Mouse (Mus musculus): ENCODE data around the gene Abcc4. TPM values are rescaled to one million over a fixed set of nuclear protein-coding genes. Genes with fewer than 3 reads are reported as not detected.

Abcc4 gene
- polyA plus RNA-seq, 1 experiment from 2014 or later = 2.0 TPM

DNA sequence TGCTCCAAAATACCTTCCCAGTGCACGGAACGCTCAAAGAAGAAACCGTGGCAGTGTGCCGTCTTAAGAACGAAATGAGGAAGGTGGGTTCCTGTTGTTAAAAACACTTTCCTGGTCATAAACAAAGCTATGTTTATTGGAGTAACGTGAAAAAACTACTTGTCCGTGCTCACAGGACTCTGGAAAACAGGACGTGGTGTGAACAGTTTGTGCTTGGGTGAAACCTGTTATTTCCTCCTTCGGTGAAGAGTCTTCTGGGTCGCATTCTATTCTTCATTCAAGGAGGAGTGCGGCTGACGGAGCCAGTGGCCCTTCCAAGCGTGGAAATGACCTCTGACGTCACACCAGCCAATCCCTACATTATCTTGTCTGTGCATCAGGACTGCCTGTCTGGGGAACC lies 198.2 kb downstream of the Abcc4 start:
- H3K27me3 ChIP-seq (ENCODE audit: control insufficient read depth, insufficient read depth, low read length) = no peaks in the 10 kb centered on the region
- H3K4me2 ChIP-seq (ENCODE audit: low read depth, low read length) = no peak overlapping the region
- H3K9me3 ChIP-seq (ENCODE audit: control insufficient read depth, low read length) = no peaks in the 10 kb centered on the region
- H3K27ac ChIP-seq (ENCODE audit: low read depth, low read length) = no peak overlapping the region
- 87% methylated on average over 14 of the region's 14 CpGs for WGBS
- H3K4me3 ChIP-seq (ENCODE audit: low read depth, low read length) = no peak overlapping the region
- H3K36me3 ChIP-seq (ENCODE audit: control insufficient read depth, insufficient read depth, low read length) = no peaks in the 10 kb centered on the region
- no peaks in the 10 kb centered on the region; the same call in 1 of the 2 replicates for H3K4me1 ChIP-seq (ENCODE audit: control insufficient read depth, insufficient read depth, low read length)
- H3K9ac ChIP-seq (replicated peaks; ENCODE audit: low read depth, low read length) = no peak overlapping the region
- no peak for ATAC-seq (ENCODE audit: low read depth)

DNA sequence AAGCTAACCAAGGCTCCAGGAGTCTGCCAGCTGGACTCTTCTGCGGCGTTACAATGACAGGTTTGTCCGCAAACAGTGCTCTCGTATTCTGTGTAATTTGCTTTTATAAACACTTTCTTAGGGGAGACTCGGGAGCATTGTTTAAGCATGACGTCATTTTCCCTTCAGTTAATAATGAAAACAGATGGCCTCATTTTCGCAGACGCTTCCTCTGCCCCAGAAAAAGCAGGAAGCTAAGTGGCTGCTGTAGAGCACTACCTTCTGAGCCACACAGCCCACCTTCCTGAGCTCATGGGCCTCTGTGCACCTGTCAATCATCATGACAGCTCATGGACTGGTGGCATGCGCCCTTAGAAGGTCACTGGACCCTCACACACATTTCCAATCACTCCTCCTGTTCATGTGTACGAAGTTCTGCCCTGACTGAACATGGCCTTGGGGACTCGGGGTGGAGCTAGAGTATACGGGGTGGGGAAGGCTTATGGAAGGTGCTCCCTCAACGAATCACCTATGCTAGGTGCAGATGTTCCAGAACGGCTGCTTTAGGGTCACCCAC lies 199.3 kb downstream of the Abcc4 start:
- Histone ChIP-seq H3K27ac (ENCODE audit: low read depth, low read length) (no peak overlapping the region), H3K4me1 (ENCODE audit: control insufficient read depth, insufficient read depth, low read length) (no peaks in the 10 kb centered on the region; the same call in 1 of the 2 replicates), H3K27me3 (ENCODE audit: control insufficient read depth, insufficient read depth, low read length) (no peaks in the 10 kb centered on the region), H3K4me2 (ENCODE audit: low read depth, low read length) (no peak overlapping the region), H3K4me3 (ENCODE audit: low read depth, low read length) (no peak overlapping the region), H3K36me3 (ENCODE audit: control insufficient read depth, insufficient read depth, low read length) (no peaks in the 10 kb centered on the region), H3K9ac (replicated peaks; ENCODE audit: low read depth, low read length) (no peak overlapping the region), H3K9me3 (ENCODE audit: control insufficient read depth, low read length) (no peaks in the 10 kb centered on the region)
- WGBS = 43% methylated on average over 14 of the region's 14 CpGs
- peak; percentile 75; the same call in 1 of the 2 replicates for ATAC-seq (ENCODE audit: low read depth)

DNA sequence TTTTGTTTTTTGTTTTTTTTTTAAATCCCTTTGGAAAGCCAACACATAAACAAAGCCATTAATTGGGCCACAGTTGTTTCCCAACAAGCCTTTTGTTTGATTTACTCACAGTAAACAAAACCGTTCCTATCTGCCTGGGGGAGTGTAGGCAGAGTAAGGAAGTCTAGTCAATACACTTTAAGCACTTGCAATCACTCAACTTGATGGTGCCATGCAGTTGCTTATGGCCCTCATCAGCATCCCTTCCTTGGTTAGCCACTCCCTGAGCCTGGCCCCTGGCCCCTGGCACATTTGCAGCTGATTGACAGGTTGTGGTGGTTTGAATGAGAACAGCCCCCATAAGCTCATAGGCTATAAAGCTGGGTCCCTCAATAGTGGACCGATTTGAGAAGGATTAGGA lies 209.3 kb downstream of the Abcc4 start:
- 50% methylated on average over 2 of the region's 2 CpGs for WGBS
- H3K27me3 ChIP-seq (ENCODE audit: control insufficient read depth, insufficient read depth, low read length) = no peaks in the 10 kb centered on the region
- no peak for ATAC-seq (ENCODE audit: low read depth)
- no peak overlapping the region for H3K4me2 ChIP-seq (ENCODE audit: low read depth, low read length)
- no peak overlapping the region for H3K27ac ChIP-seq (ENCODE audit: low read depth, low read length)
- H3K9ac ChIP-seq (replicated peaks; ENCODE audit: low read depth, low read length) = no peak overlapping the region
- H3K4me3 ChIP-seq (ENCODE audit: low read depth, low read length) = no peak overlapping the region
- H3K36me3 ChIP-seq (ENCODE audit: control insufficient read depth, insufficient read depth, low read length) = no peaks in the 10 kb centered on the region
- no peaks in the 10 kb centered on the region for H3K4me1 ChIP-seq (ENCODE audit: control insufficient read depth, insufficient read depth, low read length)
- H3K9me3 ChIP-seq (ENCODE audit: control insufficient read depth, low read length) = no peaks in the 10 kb centered on the region

DNA sequence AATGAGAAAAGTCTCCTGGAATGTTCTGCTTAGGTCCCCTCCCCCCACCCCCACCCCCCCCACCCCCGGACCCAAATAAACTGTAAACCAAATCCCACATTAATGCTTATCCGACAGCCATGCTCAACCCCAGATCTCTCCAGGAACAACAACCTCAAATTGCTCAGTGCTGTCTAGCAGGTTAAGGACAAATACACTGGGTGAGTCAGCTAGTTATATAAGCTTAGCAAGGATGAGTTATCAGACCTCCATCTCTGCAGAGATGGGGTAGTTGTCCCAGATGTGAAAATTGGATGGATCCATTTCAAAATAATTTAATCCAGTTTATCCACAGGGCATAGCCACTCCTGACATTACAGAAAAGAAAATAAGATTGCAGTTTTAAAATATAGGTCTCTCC lies 210.6 kb downstream of the Abcc4 start:
- no peak for ATAC-seq (ENCODE audit: low read depth)
- H3K27ac ChIP-seq (ENCODE audit: low read depth, low read length) = no peak overlapping the region
- H3K36me3 ChIP-seq (ENCODE audit: control insufficient read depth, insufficient read depth, low read length) = no peaks in the 10 kb centered on the region
- WGBS = 79% methylated on average over 2 of the region's 2 CpGs
- peaks cover 8% of the 10 kb centered on the region; the same call in 1 of the 2 replicates for H3K4me1 ChIP-seq (ENCODE audit: control insufficient read depth, insufficient read depth, low read length)
- H3K27me3 ChIP-seq (ENCODE audit: control insufficient read depth, insufficient read depth, low read length) = no peaks in the 10 kb centered on the region
- H3K9me3 ChIP-seq (ENCODE audit: control insufficient read depth, low read length) = no peaks in the 10 kb centered on the region
- no peak overlapping the region for H3K9ac ChIP-seq (replicated peaks; ENCODE audit: low read depth, low read length)
- no peak overlapping the region for H3K4me3 ChIP-seq (ENCODE audit: low read depth, low read length)
- no peak overlapping the region for H3K4me2 ChIP-seq (ENCODE audit: low read depth, low read length)

DNA sequence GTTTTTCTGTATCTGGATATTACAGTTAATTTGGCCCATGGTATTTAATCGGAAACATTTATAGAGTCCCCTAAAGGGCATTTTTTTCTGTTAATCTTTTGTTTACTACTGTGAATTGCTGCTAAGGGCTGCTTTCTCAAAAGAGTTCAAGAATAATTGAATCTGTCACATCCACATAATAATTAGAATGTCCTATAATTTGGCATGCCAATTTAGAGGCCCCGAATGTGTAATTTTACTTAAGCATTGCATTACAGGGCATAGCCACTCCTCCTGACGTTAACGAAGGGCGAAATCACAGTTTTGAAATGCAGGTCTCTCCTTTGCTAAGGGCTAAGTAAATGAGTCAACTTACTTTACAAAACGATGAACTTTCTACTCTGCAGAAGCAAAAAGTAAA lies 214.3 kb downstream of the Abcc4 start:
- WGBS = 60% methylated on average over 6 of the region's 6 CpGs
- no peaks in the 10 kb centered on the region for H3K9me3 ChIP-seq (ENCODE audit: control insufficient read depth, low read length)
- no peak overlapping the region for H3K27ac ChIP-seq (ENCODE audit: low read depth, low read length)
- no peak overlapping the region for H3K9ac ChIP-seq (replicated peaks; ENCODE audit: low read depth, low read length)
- H3K4me2 ChIP-seq (ENCODE audit: low read depth, low read length) = no peak overlapping the region
- ATAC-seq (ENCODE audit: low read depth) = no peak
- H3K4me1 ChIP-seq (ENCODE audit: control insufficient read depth, insufficient read depth, low read length) = peaks cover 10% of the 10 kb centered on the region; the same call in 1 of the 2 replicates
- H3K27me3 ChIP-seq (ENCODE audit: control insufficient read depth, insufficient read depth, low read length) = no peaks in the 10 kb centered on the region
- no peaks in the 10 kb centered on the region for H3K36me3 ChIP-seq (ENCODE audit: control insufficient read depth, insufficient read depth, low read length)
- H3K4me3 ChIP-seq (ENCODE audit: low read depth, low read length) = no peak overlapping the region

DNA sequence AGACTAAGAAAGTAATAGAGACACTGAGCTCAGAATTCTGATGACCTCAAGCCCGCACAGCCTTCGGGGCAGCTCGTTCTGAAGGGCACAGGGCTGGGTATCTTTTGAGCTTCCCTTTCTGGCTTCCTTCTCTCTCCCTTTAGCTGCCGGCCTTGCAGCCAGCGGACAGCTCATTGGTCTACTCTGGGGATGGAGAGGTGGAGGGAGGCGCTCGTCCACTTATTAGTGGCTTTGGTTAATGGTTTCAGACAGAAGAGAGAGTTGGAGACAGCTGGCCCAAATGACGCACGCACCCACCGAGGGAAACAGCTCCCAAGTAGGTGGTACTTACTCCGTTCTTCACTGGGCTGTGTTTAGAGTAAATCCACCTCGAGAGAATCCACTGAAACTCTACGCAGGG lies 214.7 kb downstream of the Abcc4 start:
- Histone ChIP-seq H3K9me3 (ENCODE audit: control insufficient read depth, low read length) (no peaks in the 10 kb centered on the region), H3K4me2 (ENCODE audit: low read depth, low read length) (peak overlapping the region; percentile 14; the same call in 1 of the 2 replicates), H3K4me3 (ENCODE audit: low read depth, low read length) (no peak overlapping the region), H3K9ac (replicated peaks; ENCODE audit: low read depth, low read length) (no peak overlapping the region), H3K36me3 (ENCODE audit: control insufficient read depth, insufficient read depth, low read length) (no peaks in the 10 kb centered on the region), H3K4me1 (ENCODE audit: control insufficient read depth, insufficient read depth, low read length) (peaks cover 10% of the 10 kb centered on the region; the same call in 1 of the 2 replicates), H3K27me3 (ENCODE audit: control insufficient read depth, insufficient read depth, low read length) (no peaks in the 10 kb centered on the region), H3K27ac (ENCODE audit: low read depth, low read length) (no peak overlapping the region)
- WGBS = 14% methylated on average over 13 of the region's 13 CpGs
- 0 out of 2 replicates have a peak, but pooled peaks have one; percentile 15 for ATAC-seq (ENCODE audit: low read depth)

DNA sequence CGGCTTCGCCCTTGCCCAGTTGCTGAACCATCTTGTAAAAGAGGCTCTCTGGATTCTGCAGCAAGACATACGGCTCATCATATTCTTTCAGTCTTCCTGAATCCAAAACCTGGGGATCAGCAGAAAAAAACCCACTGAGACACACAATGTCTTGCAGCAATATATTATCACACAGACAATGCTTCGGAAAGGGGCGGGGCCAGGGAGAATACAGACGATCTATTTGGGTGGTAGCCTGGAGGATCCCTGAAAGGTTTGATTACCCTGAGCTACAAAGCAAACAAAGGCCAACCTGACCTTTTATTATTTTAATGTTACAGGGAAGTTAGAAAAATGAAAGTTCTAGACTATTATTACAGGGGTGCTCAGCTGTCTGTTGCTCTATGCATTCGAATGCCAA lies 215.5 kb downstream of the Abcc4 start:
- H3K27ac ChIP-seq (ENCODE audit: low read depth, low read length) = no peak overlapping the region
- no peak overlapping the region for H3K4me3 ChIP-seq (ENCODE audit: low read depth, low read length)
- no peaks in the 10 kb centered on the region for H3K27me3 ChIP-seq (ENCODE audit: control insufficient read depth, insufficient read depth, low read length)
- H3K9ac ChIP-seq (replicated peaks; ENCODE audit: low read depth, low read length) = no peak overlapping the region
- no peaks in the 10 kb centered on the region for H3K36me3 ChIP-seq (ENCODE audit: control insufficient read depth, insufficient read depth, low read length)
- H3K4me1 ChIP-seq (ENCODE audit: control insufficient read depth, insufficient read depth, low read length) = peaks cover 10% of the 10 kb centered on the region; the same call in 1 of the 2 replicates
- WGBS = 34% methylated on average over 7 of the region's 7 CpGs
- H3K4me2 ChIP-seq (ENCODE audit: low read depth, low read length) = peak overlapping the region; percentile 14; the same call in 1 of the 2 replicates
- no peak for ATAC-seq (ENCODE audit: low read depth)
- no peaks in the 10 kb centered on the region for H3K9me3 ChIP-seq (ENCODE audit: control insufficient read depth, low read length)

DNA sequence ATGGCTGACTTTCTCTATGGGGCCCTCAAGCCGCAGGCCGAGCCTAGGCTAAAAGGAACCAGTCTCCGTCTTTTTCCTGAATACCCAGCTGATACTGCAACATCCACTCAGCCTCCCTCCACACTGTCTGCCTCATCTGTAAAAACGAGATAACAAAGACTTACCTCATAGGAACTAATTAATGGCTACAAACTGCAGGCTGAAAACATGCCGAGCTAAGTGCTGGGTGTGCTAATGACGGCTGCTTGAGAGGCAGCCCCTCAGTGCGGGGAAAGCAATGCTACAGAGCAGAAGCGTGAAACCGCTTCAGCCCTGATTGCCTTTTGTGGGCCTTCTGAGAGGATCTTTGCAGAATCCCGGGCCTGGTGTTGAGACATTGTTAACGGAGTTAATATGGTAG lies 219.7 kb downstream of the Abcc4 start:
- ATAC-seq (ENCODE audit: low read depth) = peak; percentile 36; the same call in 1 of the 2 replicates
- H3K27ac ChIP-seq (ENCODE audit: low read depth, low read length) = no peak overlapping the region
- 54% methylated on average over 11 of the region's 11 CpGs for WGBS

DNA sequence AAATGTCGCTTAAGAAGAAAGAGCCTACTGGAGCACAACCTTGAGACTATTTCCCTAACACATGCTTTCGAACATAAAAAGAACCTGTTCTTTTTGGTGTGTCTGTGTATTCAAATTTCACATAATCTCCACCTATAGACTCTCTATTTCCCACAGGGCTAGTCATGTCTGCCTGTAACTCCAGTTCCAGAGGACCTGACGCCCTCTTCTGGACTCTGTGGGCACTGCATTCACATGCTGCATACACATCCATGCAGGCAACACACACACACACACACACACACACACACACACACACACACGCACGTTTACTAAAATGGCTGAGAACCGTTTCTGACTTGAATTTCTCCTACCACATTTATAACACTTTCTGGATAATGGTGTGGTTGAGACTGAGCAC lies 220.4 kb downstream of the Abcc4 start:
- H3K4me1 ChIP-seq (ENCODE audit: control insufficient read depth, insufficient read depth, low read length) = peaks cover 4% of the 10 kb centered on the region; the same call in 1 of the 2 replicates
- WGBS = 95% methylated on average over 6 of the region's 6 CpGs
- no peak for ATAC-seq (ENCODE audit: low read depth)

More for the DNA sequence above, 219.7 kb downstream of the Abcc4 start:
- Histone ChIP-seq H3K27me3 (ENCODE audit: control insufficient read depth, insufficient read depth, low read length) (no peaks in the 10 kb centered on the region), H3K36me3 (ENCODE audit: control insufficient read depth, insufficient read depth, low read length) (no peaks in the 10 kb centered on the region), H3K4me1 (ENCODE audit: control insufficient read depth, insufficient read depth, low read length) (peaks cover 7% of the 10 kb centered on the region; the same call in 1 of the 2 replicates), H3K4me2 (ENCODE audit: low read depth, low read length) (no peak overlapping the region), H3K9me3 (ENCODE audit: control insufficient read depth, low read length) (no peaks in the 10 kb centered on the region), H3K4me3 (ENCODE audit: low read depth, low read length) (no peak overlapping the region), H3K9ac (replicated peaks; ENCODE audit: low read depth, low read length) (no peak overlapping the region)

More for the DNA sequence above, 220.4 kb downstream of the Abcc4 start:
- Histone ChIP-seq H3K9ac (replicated peaks; ENCODE audit: low read depth, low read length) (no peak overlapping the region), H3K4me2 (ENCODE audit: low read depth, low read length) (no peak overlapping the region), H3K27me3 (ENCODE audit: control insufficient read depth, insufficient read depth, low read length) (no peaks in the 10 kb centered on the region), H3K4me3 (ENCODE audit: low read depth, low read length) (no peak overlapping the region), H3K36me3 (ENCODE audit: control insufficient read depth, insufficient read depth, low read length) (no peaks in the 10 kb centered on the region), H3K27ac (ENCODE audit: low read depth, low read length) (no peak overlapping the region), H3K9me3 (ENCODE audit: control insufficient read depth, low read length) (no peaks in the 10 kb centered on the region)
